Mouse (Mus musculus) left cerebral cortex, postnatal 4 days (tissue): ENCODE data around the gene Arl4c. TPM values are rescaled to one million over a fixed set of nuclear protein-coding genes. Genes with fewer than 3 reads are reported as not detected.
"Not testable (repeated sequence)": the region's sequence is repeated elsewhere in the genome, so short reads cannot be mapped to it uniquely, and the experiment has no call there.

Source experiments
- DNase-seq: peaks from one replicate; pipeline ENCODE4 v3.0.0-alpha.2; 2022
- intact Hi-C: fragments of 180-260 bp; cut with DNase I; formaldehyde crosslinking; loops from one replicate; pipeline ENCODE4 v1.15.1; 2025
- total RNA-seq, 2 experiments: library from RNA; stranded (reverse); gene quantifications; 2 replicates each; pipeline ENCODE4 v1.2.3; 2021

The Arl4c gene
- total RNA-seq, 2 experiments from 2014 or later, result 82.8 to 83.3 TPM

GRCm38 (mm10) chr1:88661209-88661608 lies 40.8 kb downstream of the Arl4c start:
- intact Hi-C loops, result no loop called here

GRCm38 (mm10) chr1:88658290-88658857 lies 43.6 kb downstream of the Arl4c start:
- intact Hi-C loops, result no loop called here

More at GRCm38 (mm10) chr1:88661209-88661608, 40.8 kb downstream of the Arl4c start:
- no peak for DNase-seq

DNA sequence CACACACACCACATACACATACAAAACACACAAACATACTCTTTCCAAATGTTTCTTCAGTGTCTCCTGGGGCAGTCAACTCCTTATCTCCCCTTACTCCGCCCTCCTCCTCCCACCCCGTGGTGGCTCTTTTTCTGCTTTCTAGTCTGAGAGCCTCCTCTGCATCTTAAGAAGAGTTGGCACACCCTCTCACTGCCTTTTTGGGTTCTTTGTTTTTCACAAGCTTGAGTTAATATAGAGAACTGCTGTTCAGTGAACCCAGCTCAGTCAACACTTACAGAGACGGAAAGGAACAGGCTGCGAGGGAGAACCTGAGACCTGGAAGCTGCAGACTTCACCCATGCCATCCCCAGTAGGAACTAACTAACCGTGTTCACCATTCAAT lies 45.9 kb downstream of the Arl4c start:
- DNase-seq, result no peak

More at GRCm38 (mm10) chr1:88658290-88658857, 43.6 kb downstream of the Arl4c start:
- peak; percentile 64 for DNase-seq

DNA sequence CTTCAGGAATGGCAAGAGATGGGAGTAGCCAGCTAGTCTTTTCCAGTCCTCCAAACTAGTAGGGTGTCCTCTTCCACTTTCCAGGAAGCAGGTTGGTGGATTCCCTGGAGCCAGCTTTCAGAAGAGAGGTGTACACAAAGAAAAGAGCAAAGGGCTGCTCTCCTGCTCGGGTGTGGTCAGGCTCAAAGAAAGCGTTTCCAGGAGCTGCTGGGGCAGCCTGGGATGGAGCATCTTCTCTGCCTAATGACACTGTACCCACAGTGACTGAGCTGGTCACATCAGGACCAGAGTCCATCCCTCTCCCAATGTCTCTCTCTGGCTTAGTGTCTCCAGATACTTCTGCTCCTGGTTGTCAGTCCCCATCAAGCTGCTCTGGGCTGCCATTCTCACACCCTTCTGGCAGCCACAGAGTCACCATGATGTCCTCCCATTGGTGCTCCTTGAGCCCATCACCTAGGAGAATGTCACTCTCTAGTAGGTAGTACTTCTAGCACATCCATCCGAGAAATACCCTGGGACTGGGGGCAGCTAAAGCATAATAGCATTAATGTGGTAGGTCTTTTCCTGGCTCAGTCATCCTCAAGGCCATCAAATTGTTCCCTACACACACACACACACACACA lies 46.4 kb downstream of the Arl4c start:
- DNase-seq, result no peak
- intact Hi-C loops, result no loop called here

More for the DNA sequence above, 45.9 kb downstream of the Arl4c start:
- intact Hi-C loops, result no loop called here

DNA sequence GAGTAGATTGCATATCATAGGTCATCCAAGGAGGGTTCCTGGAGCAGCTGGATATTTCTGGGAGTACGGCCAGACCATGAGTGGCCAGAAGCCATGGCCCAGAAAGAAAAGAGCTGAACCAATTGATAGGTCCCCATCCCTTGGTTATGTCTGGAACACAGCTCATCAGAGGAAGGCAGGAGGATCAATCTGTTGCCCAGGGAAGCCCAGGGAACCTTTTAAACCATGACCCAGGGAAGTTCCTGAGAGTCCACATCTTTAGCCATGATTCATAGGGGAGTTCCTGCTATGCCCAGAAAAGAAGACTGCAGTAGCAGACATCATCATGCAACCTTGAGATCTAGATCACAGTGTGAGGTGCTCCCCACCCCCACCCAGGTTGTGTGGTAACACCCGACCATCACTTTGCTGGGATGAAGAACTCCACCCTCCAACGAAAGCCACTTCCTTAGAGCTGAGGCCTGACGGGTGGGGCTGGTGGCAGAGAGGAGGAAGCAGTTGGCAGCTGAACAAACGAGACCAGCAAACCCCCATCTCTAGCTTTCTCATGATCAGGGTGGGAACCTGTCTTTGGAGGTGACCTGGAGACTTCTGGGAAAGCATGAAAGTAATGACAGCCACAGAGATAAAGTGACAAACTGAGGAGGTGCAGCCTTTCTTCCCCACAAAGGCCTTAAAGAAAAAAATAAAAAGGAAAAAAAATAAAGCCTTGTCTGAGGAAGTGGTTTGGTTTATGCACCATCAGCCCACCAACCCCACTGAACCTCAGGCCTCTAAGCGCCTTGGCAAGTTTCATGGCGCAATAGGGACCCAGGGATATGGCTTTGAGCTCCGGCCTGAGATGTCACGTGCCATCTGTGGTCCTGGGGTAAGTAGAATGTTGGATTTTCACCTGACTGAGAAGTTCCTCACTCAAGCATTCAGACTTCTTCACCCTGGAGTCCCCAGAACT lies 47.2 kb downstream of the Arl4c start:
- DNase-seq, result no peak
- intact Hi-C loops, result no loop called here

- intact Hi-C loops, result no loop called here
- DNase-seq, result no peak
Observed at GRCm38 (mm10) chr1:88653614-88654520, 48.2 kb downstream of the Arl4c start.

- intact Hi-C loops, result no loop called here
- DNase-seq, result no peak
Observed at GRCm38 (mm10) chr1:88652682-88653081, 49.3 kb downstream of the Arl4c start.

GRCm38 (mm10) chr1:88651668-88652067 lies 50.4 kb downstream of the Arl4c start:
- intact Hi-C loops, result no loop called here
- DNase-seq, result no peak

DNA sequence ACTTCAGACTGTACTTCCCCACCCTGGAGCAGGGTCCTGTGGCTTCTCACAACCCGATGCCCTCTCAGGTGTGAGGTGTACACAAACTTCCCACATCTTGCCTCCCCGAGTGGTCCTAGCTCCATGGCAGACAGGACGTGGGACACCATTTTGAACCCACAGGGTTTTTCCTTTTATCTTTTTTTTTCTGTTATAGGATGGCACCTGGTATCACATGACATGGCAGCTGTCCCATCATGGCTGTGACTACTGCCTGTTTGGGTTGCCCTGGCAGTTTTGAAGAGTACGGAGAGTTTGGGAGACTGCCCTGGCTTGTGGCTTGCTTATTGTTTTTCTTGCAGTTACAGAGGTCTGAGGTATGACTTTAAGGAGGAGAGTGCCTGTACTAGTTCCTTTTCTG lies 53.3 kb downstream of the Arl4c start:
- intact Hi-C loops, result no loop called here
- DNase-seq, result no peak

DNA sequence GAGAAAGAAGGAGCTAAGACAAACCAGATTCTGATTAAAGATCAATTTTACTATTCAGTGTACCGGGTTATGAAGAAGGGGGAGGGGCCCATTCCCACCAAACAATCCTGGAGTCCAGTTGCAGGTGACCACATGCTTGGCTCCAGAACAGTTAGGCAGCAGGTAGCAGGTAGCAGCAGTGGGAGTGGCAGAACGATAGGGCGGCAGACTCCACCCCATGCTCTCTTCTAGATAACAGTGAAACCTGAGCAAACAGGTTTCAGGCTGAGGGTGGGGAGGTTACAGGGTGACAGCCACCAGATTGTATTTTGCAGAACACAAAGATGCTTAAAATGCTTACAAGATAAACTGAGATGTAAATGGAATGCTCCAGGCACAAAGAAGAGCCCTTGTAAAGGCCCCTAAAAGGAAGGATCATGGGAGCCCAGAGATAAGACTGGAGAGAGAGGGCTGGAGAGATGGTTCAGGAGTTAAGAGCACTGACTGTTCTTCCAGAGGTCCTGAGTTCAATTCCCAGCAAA lies 56.4 kb downstream of the Arl4c start:
- intact Hi-C loops, result no loop called here
- DNase-seq, result no peak

GRCm38 (mm10) chr1:88644417-88644816 lies 57.6 kb downstream of the Arl4c start:
- intact Hi-C loops, result no loop called here
- no peak for DNase-seq

DNA sequence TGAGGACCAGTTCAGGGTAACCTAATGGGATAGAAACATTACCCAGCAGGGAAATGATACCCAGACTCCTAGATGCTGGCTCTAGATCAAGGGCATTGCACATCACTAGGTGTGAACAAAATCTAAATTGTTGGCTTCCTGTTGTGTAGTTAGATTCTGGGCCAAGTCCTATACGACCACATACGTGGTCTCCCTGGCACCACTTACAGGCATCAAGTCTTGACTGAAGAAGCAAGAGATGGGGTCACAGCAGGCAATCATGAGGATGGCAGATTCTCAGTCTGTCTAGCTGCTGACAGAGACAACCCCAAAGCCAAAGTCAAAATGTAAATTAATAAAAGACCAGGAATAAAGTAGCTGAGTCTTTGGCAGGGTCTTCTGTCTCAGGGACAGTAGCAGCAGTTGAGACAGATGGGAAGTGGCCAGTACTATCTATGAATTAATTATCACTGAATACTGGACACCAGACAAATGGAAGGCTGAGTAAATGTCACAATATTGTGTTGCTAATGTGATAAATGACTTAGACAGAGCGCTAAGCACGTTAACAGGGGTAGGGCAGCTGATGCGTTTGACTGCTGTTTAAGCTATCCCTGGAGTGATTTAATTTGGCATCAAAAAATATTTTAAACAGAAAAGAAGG lies 58.7 kb downstream of the Arl4c start:
- intact Hi-C loops, result no loop called here
- DNase-seq, result peak; percentile 85

GRCm38 (mm10) chr1:88642735-88643134 lies 59.3 kb downstream of the Arl4c start:
- intact Hi-C loops, result no loop called here
- DNase-seq, result no peak

GRCm38 (mm10) chr1:88641678-88642215 lies 60.3 kb downstream of the Arl4c start:
- intact Hi-C loops, result no loop called here
- DNase-seq, result no peak

DNA sequence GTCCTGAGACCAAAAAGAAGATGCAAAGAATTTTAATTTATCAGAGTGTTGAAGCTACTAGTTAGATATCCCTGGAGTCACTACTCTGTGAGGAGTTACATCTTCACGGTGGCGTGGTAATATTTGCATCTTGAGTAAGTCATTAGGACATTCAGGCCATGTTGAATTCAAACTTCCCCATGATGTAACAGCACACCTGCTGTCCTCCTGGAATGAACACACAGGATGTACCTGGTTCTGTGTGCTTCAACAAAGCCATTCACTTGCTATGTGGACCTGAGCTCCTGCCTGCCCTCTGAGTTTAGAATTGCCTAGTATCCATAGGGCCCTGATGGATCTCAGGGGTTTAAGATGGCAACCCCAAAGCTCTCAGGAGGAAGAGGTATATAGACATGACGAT lies 60.8 kb downstream of the Arl4c start:
- intact Hi-C loops, result no loop called here
- no peak for DNase-seq

DNA sequence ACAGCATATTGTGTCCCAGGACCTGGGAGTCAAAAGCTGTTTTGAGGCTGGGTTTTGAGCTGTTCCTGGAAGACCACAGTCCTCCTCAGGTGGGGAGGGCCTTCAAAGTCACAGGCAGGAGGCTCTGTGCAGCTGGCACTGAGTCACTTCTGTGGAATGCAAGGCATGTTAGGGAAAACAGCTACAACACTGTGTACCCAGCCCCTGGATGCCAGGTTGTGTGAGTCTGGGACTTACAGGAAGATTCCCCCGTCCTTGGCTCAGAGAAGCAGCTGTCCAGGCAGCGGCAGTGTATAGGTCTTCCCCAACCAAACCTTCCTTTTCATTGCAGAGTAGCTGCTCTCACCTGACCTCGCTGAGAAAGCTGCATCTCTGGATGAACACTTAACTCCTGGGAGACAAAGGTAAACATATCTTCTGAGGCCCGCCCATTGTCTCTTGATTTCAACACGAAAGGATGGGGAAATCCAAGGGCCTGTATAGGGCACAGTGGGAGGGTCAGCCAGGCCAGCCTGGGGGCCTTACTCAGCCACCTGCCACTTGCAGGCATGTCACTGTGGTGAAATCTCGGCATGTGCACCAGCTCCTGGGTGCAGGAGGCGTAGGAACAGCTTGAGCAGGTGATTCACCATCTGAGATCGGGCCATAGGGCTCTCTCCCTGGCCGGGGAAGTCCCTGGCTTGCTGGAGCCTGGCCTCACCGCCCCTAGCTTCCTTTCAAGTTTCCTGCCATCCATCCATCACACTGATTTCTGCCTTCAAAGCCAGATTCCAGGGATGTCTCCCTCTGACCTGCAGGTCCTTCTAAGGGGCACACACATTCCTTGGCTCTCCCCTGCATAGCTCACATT lies 62.4 kb downstream of the Arl4c start:
- DNase-seq, result no peak

DNA sequence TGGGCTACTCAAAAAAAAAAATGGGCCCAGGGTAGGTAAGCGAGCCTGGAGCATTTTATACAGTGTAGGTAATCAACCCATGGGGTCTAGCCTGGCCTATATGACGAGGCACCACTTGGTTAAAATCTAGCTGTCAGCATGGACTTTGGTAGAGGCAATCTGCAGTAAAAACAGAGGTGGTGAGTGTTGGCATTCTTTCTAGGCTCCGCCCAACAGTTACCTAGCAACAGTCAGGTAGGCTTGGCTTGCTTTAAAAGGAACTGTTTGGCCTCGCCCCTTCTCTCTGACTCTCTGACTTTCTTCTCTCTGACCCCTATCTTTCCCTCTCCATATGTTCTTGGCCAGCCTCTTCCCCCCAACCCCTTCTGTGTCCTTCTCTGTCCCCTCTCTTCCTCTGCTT lies 63.4 kb downstream of the Arl4c start:
- intact Hi-C loops, result no loop called here
- no peak for DNase-seq

More for the DNA sequence above, 62.4 kb downstream of the Arl4c start:
- intact Hi-C loops, result no loop called here

DNA sequence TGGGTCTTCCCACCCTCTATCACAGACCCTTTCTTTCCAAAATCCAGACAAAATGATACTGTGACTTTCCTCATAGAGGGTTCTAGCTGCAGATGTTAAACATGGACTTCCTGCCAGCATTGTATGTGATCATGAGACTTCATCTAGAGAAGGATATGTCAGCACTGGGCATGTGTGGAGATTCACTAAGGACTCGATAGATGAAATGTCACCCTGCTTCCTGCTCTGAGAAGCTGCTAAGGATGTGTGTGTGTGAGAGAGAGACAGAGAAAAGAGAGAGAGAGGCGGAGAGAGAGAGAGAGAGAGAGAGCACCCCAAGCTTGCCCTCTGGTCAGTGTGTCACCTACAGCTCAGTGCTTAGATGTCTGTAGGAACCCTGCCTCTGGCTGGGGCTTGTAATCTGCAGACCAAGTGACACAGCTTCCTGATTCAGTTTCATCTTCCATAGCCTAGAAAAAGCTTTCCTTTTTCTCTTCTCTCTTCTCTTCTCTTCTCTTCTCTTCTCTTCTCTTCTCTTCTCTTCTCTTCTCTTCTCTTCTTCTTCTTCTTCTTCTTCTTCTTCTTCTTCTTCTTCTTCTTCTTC lies 65.4 kb downstream of the Arl4c start:
- intact Hi-C loops, DNase-seq: not testable (repeated sequence)
